Mouse (Mus musculus) B cell, adult 2 months (primary cell): ENCODE measurements around the gene AC134908.4.
A peak's percentile ranks its signal among the peaks of the same experiment; 100 is the strongest.
"Not testable (repeated sequence)": the region's sequence is repeated elsewhere in the genome, so short reads cannot be mapped to it uniquely, and the experiment has no call there.

ENCODE experiments used
- DNase-seq, 2 experiments: peaks; one replicate each; pipeline ENCODE4 v3.0.0; 2022

The AC134908.4 gene

GRCm38 (mm10) chr17:25830806-25831431, 35.5 kb upstream of the AC134908.4 start:
- DNase-seq, result no peak

- DNase-seq, result no peak
Observed at GRCm38 (mm10) chr17:25830200-25830753, 34.8 kb upstream of the AC134908.4 start.

GRCm38 (mm10) chr17:25829558-25830017, 34.1 kb upstream of the AC134908.4 start:
- DNase-seq, result no peak

DNA sequence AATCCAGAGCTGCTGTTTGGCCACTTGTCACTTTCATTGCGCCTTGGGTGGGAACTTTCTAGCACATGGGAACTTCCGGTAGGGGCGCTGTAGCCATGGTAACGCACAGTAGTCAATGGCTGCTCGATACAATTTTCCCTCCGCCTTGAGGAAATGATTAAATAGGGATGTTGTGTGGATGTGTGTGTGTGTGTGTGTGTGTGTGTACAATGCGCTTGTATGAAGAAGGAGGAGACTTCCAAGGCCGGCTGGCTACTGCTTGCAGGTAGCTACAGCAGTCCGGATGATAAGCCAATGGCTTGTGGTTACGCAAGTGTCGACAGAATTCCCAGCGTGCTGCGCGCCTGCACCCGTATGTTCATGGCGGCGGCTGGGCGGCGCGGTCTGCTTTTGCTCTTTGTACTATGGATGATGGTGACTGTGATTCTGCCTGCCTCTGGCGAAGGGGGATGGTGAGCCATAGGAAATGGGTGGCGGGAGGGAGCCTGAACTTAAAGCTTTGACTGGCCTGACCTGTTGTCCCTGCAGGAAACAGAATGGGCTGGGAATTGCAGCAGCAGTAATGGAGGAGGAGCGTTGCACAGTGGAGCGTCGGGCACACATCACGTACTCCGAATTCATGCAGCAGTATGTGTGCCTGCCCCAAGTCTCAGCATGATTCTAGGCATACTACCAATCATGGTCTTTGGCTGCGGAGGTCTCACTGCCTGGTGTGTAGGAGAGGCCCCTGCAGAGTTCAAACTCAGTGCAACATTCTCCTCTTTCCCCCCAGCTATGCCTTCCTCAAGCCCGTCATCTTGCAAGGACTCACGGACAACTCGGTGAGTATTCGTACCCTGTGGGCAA, 33.5 kb upstream of the AC134908.4 start, which contains the start of gene Jmjd8:
Gene Jmjd8, plus strand, starts transcription at position 156 of the 846 bp plus-strand sequence.
- DNase-seq, result peak; percentile 70 to 71

DNA sequence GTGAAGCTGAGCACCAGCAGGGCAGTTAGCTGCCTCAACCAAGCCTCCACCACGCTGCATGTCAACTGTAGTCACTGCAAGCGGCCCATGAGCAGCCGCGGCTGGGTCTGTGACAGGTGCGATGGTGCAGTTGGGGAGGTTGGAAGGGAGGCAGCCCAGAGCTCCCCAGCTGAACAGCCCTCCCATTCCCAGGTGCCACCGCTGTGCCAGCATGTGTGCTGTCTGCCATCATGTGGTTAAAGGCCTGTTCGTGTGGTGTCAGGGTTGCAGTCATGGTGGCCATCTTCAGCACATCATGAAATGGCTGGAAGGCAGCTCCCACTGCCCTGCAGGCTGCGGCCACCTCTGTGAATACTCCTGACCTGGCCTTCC, 32.8 kb upstream of the AC134908.4 start:
- no peak for DNase-seq

DNA sequence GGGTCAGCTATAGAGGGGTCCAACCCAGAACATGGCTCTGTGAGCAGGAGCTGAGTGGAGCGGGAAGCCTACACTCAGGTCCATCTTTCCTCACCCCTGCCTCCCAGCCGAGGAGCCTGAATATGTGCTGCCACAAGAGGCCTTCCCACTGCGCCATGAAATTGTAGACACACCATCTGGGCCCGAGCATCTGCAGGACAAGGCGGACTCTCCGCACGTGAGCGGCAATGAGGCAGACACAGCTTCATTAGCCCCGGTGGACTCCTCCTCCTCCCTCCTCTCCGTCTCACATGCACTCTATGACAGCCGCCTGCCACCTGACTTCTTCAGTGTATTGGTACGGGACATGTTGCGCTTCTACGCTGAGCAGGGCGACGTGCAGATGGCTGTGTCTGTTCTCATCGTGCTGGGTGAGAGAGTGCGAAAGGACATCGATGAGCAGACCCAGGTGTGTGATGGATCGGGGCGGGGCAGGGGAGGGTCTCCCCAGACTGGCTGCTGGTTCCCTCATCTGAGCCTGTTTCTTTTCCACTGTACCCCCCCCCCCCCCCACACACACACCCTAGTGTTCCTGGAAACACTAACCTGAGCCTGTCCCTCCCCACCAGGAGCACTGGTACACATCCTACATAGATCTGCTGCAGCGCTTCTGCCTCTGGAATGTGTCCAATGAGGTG, 32.2 kb upstream of the AC134908.4 start:
- DNase-seq, result no peak

GRCm38 (mm10) chr17:25827011-25827410, 31.6 kb upstream of the AC134908.4 start:
- DNase-seq, result no peak

DNA sequence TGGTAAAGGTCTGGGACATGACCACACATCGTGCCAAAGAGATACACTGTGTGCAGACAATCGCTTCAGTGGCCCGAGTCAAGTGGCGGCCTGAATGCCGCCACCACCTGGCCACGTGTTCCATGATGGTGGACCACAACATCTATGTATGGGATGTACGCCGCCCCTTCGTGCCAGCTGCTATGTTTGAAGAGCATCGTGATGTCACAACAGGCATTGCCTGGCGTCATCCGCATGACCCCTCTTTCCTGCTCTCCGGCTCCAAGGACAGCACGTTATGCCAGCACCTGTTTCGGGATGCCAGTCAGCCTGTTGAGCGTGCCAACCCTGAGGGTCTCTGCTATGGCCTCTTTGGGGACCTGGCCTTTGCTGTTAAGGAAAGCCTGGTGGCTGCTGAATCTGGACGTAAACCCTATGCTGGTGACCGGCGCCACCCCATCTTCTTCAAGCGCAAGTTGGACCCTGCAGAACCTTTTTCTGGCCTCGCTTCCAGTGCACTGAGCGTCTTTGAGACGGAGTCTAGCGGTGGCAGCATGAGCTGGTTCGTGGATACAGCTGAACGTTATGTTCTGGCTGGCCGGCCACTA, 30.6 kb upstream of the AC134908.4 start:
- no peak for DNase-seq

GRCm38 (mm10) chr17:25825311-25825710, 29.9 kb upstream of the AC134908.4 start:
- no peak for DNase-seq

- DNase-seq, result no peak
Observed at GRCm38 (mm10) chr17:25824362-25825142, 29.1 kb upstream of the AC134908.4 start.

DNA sequence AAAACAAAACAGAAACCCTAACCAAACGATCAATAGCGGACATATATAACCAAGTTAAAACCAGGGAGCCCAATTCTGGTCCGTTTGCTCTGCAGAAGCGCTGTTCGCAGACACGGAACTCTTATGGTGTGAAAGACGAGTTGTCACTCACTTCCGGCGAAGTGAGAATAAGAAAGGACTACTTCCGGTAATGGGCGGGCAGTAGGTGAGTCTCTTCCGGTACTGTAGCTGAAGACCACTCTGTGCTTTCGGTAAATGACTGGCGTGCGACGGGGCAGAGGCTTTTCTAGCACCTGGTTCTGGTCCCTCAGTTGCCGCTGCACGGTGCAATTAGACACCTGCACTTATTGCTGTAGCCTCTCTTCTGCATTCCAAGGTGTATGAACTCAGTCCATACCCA, 28.0 kb upstream of the AC134908.4 start, which contains the start of gene Wdr24:
Gene Wdr24, plus strand, starts transcription at position 176 of the 400 bp plus-strand sequence.
- peak; percentile 80 to 83 for DNase-seq

DNA sequence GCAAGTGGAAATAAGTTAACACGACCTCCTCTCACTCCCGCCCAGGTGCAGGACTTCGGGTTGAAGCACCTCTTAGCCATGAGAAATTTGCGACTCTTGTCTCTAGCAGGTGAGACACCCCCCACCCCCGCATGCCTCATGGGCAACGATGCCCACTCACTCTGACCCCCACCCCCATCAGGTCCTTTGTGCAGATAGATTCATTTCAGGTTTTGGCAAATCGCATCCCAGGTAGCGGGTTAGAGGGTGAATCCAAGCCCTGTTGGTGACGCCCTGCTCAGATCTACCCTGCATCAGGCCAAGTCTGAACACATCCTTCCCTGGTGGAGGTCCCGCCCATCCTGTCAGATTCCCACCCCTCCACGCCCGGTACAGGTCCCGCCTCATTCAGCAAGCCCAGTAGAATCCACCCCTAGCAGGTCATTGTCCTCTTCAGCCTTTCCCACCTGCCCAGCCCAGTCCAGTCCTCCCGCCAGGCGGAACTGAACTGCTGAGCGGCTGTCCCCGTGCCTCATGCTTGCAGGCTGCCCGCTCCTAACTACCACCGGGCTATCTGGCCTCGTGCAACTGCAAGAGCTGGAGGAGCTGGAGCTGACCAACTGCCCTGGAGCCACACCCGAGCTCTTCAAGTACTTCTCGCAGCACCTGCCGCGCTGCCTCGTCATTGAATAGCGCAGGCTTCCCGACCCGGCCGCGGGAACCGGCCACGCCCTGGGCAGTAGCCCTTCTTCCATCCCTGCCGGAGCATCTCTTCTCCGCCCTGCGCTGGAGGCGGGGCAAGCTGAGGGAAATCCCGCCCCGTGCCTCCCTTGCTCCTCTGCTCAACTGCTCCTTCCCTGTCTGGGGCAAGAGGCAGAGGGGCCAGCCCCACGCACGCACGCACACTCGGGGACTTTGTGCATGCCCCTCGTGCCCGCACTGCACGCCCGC, 23.7 kb upstream of the AC134908.4 start:
- no peak for DNase-seq

DNA sequence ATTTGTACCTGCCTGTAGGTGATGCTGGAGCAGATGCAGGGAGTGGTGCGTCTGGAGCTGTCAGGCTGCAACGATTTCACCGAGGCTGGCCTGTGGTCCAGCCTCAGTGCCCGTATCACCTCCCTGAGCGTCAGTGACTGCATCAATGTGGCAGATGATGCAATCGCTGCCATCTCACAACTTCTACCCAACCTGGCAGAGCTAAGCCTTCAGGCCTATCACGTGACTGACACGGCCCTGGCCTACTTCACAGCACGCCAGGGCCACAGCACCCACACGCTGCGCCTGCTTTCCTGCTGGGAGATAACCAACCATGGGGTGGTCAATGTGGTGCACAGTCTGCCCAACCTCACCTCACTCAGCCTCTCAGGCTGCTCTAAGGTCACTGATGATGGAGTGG, 22.2 kb upstream of the AC134908.4 start:
- no peak for DNase-seq

GRCm38 (mm10) chr17:25813471-25813870, 18.0 kb upstream of the AC134908.4 start:
- DNase-seq, result peak; percentile 89

DNA sequence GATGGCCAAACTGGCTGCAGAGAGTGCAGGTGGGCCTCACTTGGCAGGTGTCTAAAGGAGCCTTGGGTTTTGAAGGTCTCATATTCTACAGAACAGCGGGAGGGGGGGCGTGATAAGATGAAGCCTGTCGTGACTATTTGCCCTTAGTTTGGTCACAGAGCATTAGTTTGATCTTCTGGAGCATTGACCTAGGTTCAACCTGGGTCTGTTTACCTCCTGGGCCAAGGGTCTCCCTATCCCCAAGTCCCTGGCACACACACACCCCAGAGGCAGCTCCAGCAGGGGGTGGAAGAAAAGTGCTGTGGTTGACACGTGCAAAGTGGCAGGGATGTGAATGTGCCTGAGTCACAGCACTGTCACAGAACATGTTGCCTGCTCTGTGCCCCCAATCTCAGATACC, 15.4 kb upstream of the AC134908.4 start:
- no peak for DNase-seq

- DNase-seq, result no peak
Observed at GRCm38 (mm10) chr17:25809606-25810340, 14.3 kb upstream of the AC134908.4 start.

DNA sequence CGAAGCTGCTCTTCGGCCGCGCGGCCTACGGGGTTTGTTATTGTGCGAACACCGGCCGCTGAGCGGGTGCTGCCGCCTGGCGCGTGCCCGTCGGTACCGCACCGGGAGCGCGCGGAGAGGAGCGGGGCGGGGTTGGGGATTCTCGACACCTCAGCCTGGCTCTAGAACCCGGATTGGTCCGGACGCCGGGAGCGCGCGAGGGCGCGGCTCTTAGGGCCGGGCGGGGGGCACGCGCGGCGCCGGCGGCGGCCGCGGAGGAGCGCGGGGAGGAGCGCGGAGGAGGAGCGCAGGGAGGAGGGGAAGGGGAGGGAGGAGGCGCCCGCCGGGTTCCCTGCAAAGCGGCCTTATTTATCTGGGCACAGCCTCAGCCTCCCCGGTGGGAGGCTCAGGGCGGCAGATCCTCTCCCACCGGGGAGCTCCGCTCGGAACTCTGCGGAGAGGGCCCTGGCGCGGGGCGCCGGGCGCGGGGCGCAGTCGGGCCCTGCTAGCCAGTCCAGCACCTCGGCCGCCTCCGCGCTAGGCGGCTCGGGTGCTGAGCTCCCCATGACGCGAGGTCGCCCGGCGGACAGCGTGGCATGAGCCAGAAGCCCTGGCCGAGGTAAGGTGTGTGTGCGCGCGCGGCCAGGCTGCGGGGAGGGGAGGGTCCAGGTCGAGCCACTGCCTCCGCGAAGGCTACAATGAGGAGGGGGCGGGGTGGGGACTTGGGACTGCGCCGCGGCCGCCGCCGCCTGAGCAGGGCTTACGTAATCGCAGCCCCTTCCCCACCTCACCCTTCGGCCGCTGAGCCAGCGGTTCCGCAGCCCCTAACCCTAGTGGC, 13.5 kb upstream of the AC134908.4 start, which contains the start of gene Fbxl16:
Gene Fbxl16, plus strand, starts transcription at position 297 of the 817 bp plus-strand sequence.
- DNase-seq, result peak; percentile 37 to 44

DNA sequence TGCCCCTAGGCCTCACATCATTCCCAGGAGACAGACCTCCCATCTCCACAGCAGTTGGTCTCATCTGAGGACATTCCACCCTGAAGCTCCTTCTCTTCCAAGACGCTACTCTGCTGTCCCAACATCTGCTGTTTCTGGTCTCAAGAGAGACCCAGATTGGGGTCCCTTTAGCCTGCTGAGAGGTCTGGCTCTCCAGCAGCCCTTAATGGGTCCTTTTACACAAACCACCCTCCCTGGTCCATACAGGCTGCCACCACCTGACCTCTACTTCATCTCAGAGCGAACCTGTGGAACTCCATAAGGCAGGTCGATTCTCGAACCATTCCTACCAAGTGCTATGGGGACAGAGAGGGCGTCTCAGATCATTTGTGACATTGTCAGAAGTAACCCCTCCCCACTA, 12.6 kb upstream of the AC134908.4 start:
- DNase-seq, result no peak

GRCm38 (mm10) chr17:25807452-25807851, 12.0 kb upstream of the AC134908.4 start:
- DNase-seq, result not testable (repeated sequence)
